Mouse (Mus musculus): Measurements from ENCODE around the gene Tmem259. TPM values are rescaled to one million over a fixed set of nuclear protein-coding genes. Genes with fewer than 3 reads are reported as not detected.

Tmem259 gene
- polyA plus RNA-seq, 1 experiment from 2014 or later: 27.7 TPM

DNA sequence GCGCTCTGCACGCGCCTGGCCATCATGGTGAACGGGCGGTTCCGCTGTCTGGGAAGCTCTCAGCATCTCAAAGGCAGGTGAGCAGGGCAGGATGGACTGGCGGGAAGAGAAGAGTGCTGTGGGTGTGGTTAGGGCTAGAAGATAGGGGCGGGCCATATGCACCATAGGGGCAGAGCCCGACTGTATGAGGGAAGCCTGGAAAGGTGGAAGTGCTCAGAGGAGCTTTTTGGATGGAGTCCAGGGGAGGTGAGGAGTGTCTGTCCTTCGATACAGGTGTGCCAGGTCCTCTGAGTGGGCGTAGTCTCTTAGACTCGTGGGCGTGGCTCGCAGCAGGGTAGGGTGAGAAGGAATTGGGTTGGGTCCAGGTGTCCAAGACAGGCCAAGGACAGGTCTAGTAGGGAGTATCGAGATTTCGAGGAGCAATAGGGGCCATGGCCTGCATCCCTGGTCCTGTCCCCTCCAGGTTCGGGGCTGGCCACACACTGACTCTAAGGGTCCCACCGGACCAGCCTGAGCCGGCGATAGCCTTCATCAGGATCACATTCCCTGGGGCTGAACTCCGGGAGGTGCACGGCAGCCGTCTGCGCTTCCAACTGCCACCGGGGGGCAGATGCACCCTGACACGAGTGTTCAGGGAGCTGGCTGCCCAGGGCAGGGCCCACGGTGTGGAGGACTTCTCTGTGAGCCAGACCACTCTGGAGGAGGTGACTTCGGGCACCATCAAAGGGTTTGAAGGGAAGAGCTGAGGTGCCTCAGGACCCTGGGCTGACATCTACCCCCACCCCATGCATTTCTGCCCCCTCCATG is 30.6 kb upstream of the Tmem259 start:
- Histone ChIP-seq H3K9me3 (peaks cover 20% of the 10 kb centered on the region), H3K36me3 (peaks cover 38% of the 10 kb centered on the region), H3K27me3 (replicated peaks) (peaks cover 78% of the 10 kb centered on the region), H3K4me1 (peaks cover 8% of the 10 kb centered on the region), H3K27ac (no peak overlapping the region), H3K9ac (no peak overlapping the region), H3K4me3 (no peak overlapping the region), H3K4me2 (replicated peaks) (no peak overlapping the region)
- ATAC-seq (ENCODE audit: low FRiP score, low read depth): no peak
- WGBS: 21% methylated on average over 28 of the region's 28 CpGs

GRCm38 (mm10) chr10:80013609-80014008 is 29.5 kb upstream of the Tmem259 start:
- 30% methylated on average over 25 of the region's 25 CpGs for WGBS
- Histone ChIP-seq H3K4me3 (no peak overlapping the region), H3K27ac (no peak overlapping the region), H3K27me3 (replicated peaks) (peaks cover 67% of the 10 kb centered on the region), H3K36me3 (peaks cover 48% of the 10 kb centered on the region), H3K9me3 (peaks cover 22% of the 10 kb centered on the region), H3K4me2 (replicated peaks) (no peak overlapping the region), H3K9ac (no peak overlapping the region), H3K4me1 (no peaks in the 10 kb centered on the region)
- ATAC-seq (ENCODE audit: low FRiP score, low read depth): no peak

GRCm38 (mm10) chr10:80011740-80012139 is 27.6 kb upstream of the Tmem259 start:
- H3K27ac ChIP-seq: no peak overlapping the region
- ATAC-seq (ENCODE audit: low FRiP score, low read depth): no peak
- peaks cover 54% of the 10 kb centered on the region for H3K27me3 ChIP-seq (replicated peaks)
- H3K4me1 ChIP-seq: no peaks in the 10 kb centered on the region
- 91% methylated on average over 6 of the region's 6 CpGs for WGBS
- H3K36me3 ChIP-seq: peaks cover 59% of the 10 kb centered on the region
- peaks cover 22% of the 10 kb centered on the region for H3K9me3 ChIP-seq
- no peak overlapping the region for H3K9ac ChIP-seq
- no peak overlapping the region for H3K4me2 ChIP-seq (replicated peaks)
- H3K4me3 ChIP-seq: no peak overlapping the region

GRCm38 (mm10) chr10:80004233-80004705 is 20.1 kb upstream of the Tmem259 start:
- Histone ChIP-seq H3K4me2 (replicated peaks) (no peak overlapping the region), H3K36me3 (peaks cover 17% of the 10 kb centered on the region), H3K27me3 (replicated peaks) (peaks cover 35% of the 10 kb centered on the region), H3K9ac (no peak overlapping the region), H3K4me1 (0 out of 2 replicates have a peak, but pooled peaks cover 8% of the 10 kb centered on the region), H3K27ac (no peak overlapping the region), H3K9me3 (no peaks in the 10 kb centered on the region), H3K4me3 (no peak overlapping the region)
- WGBS: 93% methylated on average over 8 of the region's 8 CpGs
- no peak for ATAC-seq (ENCODE audit: low FRiP score, low read depth)

GRCm38 (mm10) chr10:80003374-80004232 is 19.5 kb upstream of the Tmem259 start:
- Histone ChIP-seq H3K4me2 (replicated peaks) (no peak overlapping the region), H3K9ac (no peak overlapping the region), H3K4me1 (0 out of 2 replicates have a peak, but pooled peaks cover 8% of the 10 kb centered on the region), H3K36me3 (peaks cover 10% of the 10 kb centered on the region), H3K27me3 (replicated peaks) (peaks cover 35% of the 10 kb centered on the region), H3K9me3 (no peaks in the 10 kb centered on the region), H3K27ac (no peak overlapping the region), H3K4me3 (no peak overlapping the region)
- ATAC-seq (ENCODE audit: low FRiP score, low read depth): no peak
- WGBS: 59% methylated on average over 9 of the region's 9 CpGs

DNA sequence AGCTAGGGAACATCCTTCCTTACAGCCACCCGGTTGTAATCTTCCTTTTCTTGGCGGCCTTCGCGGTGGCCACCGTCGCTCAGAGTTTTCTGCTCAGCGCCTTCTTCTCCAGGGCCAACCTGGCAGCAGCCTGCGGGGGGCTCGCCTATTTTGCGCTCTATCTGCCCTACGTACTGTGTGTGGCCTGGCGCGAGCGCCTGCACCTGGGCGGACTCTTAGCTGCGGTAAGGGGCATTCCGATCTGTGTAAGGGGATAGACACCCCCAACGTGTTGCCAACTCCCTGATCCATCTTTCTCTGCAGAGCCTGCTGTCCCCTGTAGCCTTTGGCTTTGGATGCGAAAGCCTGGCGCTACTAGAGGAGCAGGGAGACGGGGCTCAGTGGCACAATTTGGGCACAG is 18.7 kb upstream of the Tmem259 start:
- no peak for ATAC-seq (ENCODE audit: low FRiP score, low read depth)
- Histone ChIP-seq H3K4me2 (replicated peaks) (0 out of 2 replicates have a peak overlapping the region, but pooled peaks have one; percentile 1), H3K9ac (no peak overlapping the region), H3K27ac (no peak overlapping the region), H3K27me3 (replicated peaks) (peaks cover 35% of the 10 kb centered on the region), H3K4me3 (no peak overlapping the region), H3K4me1 (peaks cover 14% of the 10 kb centered on the region), H3K9me3 (no peaks in the 10 kb centered on the region), H3K36me3 (peaks cover 3% of the 10 kb centered on the region)
- WGBS: 28% methylated on average over 21 of the region's 21 CpGs

- Histone ChIP-seq H3K27ac (no peak overlapping the region), H3K9me3 (no peaks in the 10 kb centered on the region), H3K4me1 (peaks cover 19% of the 10 kb centered on the region), H3K27me3 (replicated peaks) (peaks cover 35% of the 10 kb centered on the region), H3K4me3 (no peak overlapping the region), H3K9ac (no peak overlapping the region), H3K4me2 (replicated peaks) (no peak overlapping the region), H3K36me3 (no peaks in the 10 kb centered on the region)
- ATAC-seq (ENCODE audit: low FRiP score, low read depth): no peak
- 84% methylated on average over 9 of the region's 9 CpGs for WGBS
Measured at GRCm38 (mm10) chr10:80001945-80002344, 17.8 kb upstream of the Tmem259 start.

DNA sequence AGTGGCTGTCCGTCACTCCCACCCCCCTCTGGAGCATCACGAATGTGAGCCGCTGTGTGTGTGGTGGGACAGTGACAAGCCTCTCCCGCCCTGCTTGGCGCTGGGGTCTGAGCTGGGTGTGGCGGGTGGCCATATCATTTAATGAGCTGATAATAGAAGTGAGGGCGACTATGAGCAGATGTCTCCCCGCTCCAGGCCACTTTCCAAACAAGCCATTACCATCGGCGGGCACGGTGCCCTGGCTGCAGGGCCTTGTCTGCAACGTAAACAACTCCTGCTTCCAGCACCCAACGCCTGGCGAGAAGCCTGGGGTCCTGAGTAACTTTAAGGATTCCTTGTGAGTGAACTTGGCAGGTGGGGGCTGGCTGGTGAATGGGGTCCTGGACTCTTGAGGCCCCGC is 13.7 kb upstream of the Tmem259 start:
- Histone ChIP-seq H3K27ac (0 out of 2 replicates have a peak overlapping the region, but pooled peaks have one; percentile 20), H3K4me2 (replicated peaks) (peak overlapping the region; percentile 79), H3K36me3 (peaks cover 5% of the 10 kb centered on the region; the same call in 1 of the 2 replicates), H3K4me1 (peaks cover 12% of the 10 kb centered on the region), H3K27me3 (replicated peaks) (peaks cover 21% of the 10 kb centered on the region), H3K9ac (peak overlapping the region; percentile 51), H3K9me3 (no peaks in the 10 kb centered on the region), H3K4me3 (peak overlapping the region; percentile 52)
- ATAC-seq (ENCODE audit: low FRiP score, low read depth): peak; percentile 46
- WGBS: 9% methylated on average over 15 of the region's 15 CpGs

DNA sequence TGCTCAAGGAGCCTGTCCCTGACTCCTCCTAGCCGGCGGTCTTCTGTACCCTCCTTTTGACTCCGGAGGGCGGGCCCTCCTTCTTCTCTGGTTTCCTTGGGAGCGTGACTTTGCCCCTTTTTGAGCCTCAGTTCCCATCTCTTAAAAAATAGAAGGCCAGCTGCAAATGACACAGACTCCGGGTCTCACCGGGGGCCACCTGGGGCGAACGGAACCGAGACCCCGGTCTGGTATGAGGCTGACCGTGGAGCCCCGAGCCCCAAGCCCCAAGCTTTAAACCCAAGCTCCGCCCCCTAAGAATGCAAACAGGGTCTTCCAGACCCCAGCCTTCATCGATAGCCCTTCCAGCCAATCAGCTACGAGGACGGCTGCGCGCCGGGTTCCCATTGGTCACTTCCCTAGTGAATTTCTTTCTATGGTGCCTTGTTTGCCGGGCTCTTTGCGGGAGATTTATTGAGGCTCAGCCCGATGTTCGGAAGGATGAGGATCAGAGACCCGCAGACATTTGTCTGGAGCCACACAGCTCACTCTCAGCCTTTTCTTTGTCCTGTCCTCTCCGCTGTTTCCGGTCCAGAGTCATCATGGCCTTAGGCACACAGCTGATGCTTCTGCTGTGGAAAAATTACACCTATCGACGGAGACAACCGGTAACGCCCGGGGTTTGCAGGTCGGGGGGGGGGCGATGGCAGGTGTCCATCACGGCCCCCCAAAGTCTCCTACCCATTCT is 13.1 kb upstream of the Tmem259 start:
- Histone ChIP-seq H3K27ac (peak overlapping the region; percentile 26; the same call in 1 of the 2 replicates), H3K4me3 (peak overlapping the region; percentile 52), H3K4me2 (replicated peaks) (peak overlapping the region; percentile 79), H3K27me3 (replicated peaks) (peaks cover 15% of the 10 kb centered on the region), H3K9me3 (no peaks in the 10 kb centered on the region), H3K9ac (peak overlapping the region; percentile 61), H3K36me3 (peaks cover 5% of the 10 kb centered on the region; the same call in 1 of the 2 replicates), H3K4me1 (peaks cover 11% of the 10 kb centered on the region)
- WGBS: under 1% methylated on average over 35 of the region's 35 CpGs
- peak; percentile 82 for ATAC-seq (ENCODE audit: low FRiP score, low read depth)

- Histone ChIP-seq H3K36me3 (peaks cover 8% of the 10 kb centered on the region), H3K27ac (peak within 1 kb of the TSS; percentile 26; the same call in 1 of the 2 replicates), H3K9ac (peak within 1 kb of the TSS; percentile 61), H3K4me2 (replicated peaks) (peak within 1 kb of the TSS; percentile 79), H3K27me3 (replicated peaks) (peaks cover 9% of the 10 kb centered on the region), H3K4me1 (peaks cover 11% of the 10 kb centered on the region), H3K4me3 (peak within 1 kb of the TSS; percentile 52), H3K9me3 (0 out of 2 replicates have a peak, but pooled peaks cover 3% of the 10 kb centered on the region)
- under 1% methylated on average over 34 of the region's 34 CpGs for WGBS
- ATAC-seq (ENCODE audit: low FRiP score, low read depth): peak; percentile 79
Measured at GRCm38 (mm10) chr10:79996272-79997033, 12.3 kb upstream of the Tmem259 start, which contains the start of gene Abca7. Gene Abca7 (plus strand): TSS chr10:79996494.

DNA sequence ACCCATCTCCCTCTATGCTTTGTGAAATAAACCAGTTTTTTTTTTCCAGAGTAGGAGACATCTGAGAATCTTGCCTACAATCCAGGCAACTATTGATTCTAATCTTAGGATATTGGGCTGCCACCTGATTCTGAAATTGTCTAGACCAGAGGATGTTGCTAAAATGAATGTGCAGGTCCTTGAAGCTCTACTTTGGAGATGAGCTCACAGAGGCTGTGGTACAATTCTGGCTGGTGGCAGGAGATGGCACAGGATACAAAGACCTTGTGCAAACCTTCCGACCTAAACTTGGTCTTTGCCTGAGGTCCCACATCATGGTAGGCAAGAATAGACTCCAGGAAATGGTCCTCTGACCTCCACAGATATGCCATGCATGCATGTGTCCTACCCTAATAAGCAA is 11.5 kb upstream of the Tmem259 start:
- Histone ChIP-seq H3K9me3 (0 out of 2 replicates have a peak, but pooled peaks cover 3% of the 10 kb centered on the region), H3K27ac (no peak overlapping the region), H3K9ac (no peak overlapping the region), H3K27me3 (replicated peaks) (peaks cover 9% of the 10 kb centered on the region), H3K4me2 (replicated peaks) (peak overlapping the region; percentile 79), H3K4me1 (peaks cover 11% of the 10 kb centered on the region), H3K4me3 (peak overlapping the region; percentile 52; the same call in 1 of the 2 replicates), H3K36me3 (peaks cover 8% of the 10 kb centered on the region)
- 98% methylated on average over 1 of the region's 1 CpGs for WGBS
- no peak for ATAC-seq (ENCODE audit: low FRiP score, low read depth)
